Mouse (Mus musculus) spleen, adult 18-20 months (tissue): ENCODE measurements around the gene Olfr1458.

Experiments used
- DNase-seq, 2 experiments: peaks; one replicate each; pipeline ENCODE4 v3.0.0; 2022; ENCODE audit warnings: mixed read lengths in 2 of 2

The Olfr1458 gene

DNA sequence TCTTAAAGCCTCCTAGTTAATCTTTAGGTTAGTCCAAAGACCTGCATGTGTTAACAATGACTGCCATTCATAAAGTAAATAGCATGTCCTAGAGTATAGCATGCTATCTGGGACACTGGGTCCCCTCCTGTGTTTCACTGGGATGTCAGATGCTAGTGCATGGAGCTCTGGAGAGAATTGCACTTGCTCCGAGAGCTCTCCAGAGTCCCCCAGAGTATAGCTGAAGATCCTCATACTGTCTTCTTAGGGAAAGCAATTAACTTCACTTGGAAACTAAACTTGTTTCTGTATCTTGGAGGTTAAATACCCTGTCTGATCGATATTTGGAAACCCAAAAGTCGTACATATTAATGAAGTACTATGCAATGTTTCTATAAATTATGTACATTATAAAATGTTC lies at the start of gene Olfr1458:
Gene Olfr1458 (minus strand): TSS at position 101 of the 400 bp plus-strand sequence.
- no peak for DNase-seq

GRCm38 (mm10) chr19:13149449-13149848 lies 42.9 kb upstream of the Olfr1458 start, which contains the start of gene Olfr1459:
Gene Olfr1459, minus strand, starts transcription at chr19:13149549.
- DNase-seq: no peak

DNA sequence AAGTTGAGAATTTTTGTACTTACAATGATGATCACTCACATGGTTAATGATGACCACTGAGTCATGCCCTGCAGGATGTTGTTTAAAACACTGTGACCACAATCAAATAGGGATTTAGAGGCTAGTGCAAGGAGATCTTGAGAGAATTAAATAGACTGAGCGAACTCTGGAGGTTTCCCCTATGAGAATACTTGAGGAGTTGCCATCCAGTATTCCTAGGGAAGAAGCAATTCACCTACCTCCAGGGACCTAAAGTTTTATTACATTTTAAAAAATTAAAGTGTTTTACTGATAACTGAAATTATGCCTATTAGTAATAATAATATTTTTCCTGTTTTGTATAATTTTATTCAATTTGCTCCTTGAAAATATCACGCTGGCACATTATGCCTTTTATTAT lies 8.8 kb downstream of the Olfr1458 start, which contains the start of gene Olfr1457:
Gene Olfr1457 (minus strand): TSS at position 101 of the 400 bp plus-strand sequence.
- no peak for DNase-seq

DNA sequence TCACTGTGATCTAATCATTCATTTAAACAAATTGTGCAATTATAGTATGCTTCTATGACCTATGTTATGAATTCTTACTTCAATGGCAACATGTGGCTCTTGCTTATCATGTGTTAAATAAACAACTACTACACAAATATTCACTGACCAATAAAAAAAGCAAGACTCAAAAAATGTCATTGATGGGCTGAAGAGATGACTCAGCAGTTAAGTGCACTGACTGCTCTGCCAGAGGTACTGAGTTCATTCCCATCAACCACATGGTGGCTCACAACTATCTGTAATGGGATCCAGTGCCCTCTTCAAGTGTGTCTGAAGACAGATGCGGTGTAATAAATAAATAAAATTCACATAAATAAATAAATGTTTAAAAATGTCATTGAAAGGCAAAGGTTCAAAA lies 12.7 kb downstream of the Olfr1458 start:
- no peak for DNase-seq

DNA sequence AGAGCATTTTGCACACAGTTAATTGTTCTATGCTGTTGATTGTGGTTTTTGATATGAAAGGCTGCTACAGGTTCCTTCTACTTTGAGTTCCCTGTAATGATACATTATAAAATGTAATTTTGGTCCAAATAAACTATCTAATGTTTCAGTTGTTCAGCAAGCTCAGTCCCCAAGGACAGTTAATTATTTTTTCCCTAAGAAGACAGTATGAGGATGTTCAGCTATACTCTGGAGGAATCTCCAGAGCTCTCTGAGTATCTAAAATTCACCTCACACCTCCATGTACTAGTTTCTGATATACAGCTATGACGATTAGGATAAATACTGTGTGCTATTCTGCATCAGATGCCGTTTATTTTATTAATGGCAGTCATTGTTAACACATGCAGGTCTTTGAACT lies 46.3 kb downstream of the Olfr1458 start, which contains the start of gene Olfr1454:
Gene Olfr1454 (plus strand): TSS at position 301 of the 400 bp plus-strand sequence.
- DNase-seq: no peak
